Mouse (Mus musculus) megakaryocyte, embryonic 14.5 days (primary cell): ENCODE measurements at regions not wholly inside any gene's neighbourhood (a gene's known extent, or its start where the extent isn't known, plus 50 kb on each side); places are given as distances from the start of the nearest gene placed in this dataset.

Experiments
- FLI1 ChIP-seq: IDR thresholded peaks from 2 replicates; pipeline ENCODE4 v1.6.1; 2012; ENCODE audit warnings: low read length, inconsistent platforms, mixed read lengths
- GATA1 ChIP-seq: IDR thresholded peaks from 3 replicates; pipeline ENCODE4 v1.6.1; 2012; ENCODE audit warnings: mixed read lengths, low read length, inconsistent platforms, borderline replicate concordance

GRCm38 (mm10) chr3:83663716-83664115 lies 102.4 kb upstream of the Sfrp2 start:
- no peak for TF ChIP-seq GATA1
- TF ChIP-seq FLI1, result no peak
